Mouse (Mus musculus): ENCODE results near the gene Cmbl.

- TF ChIP-seq CTCF (IDR thresholded peaks at IDR 0.05; ENCODE audit: low read depth, low read length) (no peak), POLR2A (IDR thresholded peaks at IDR 0.05; ENCODE audit: borderline replicate concordance, low read depth, low read length) (no peak)
These were observed 63.0 kb downstream of the Cmbl start for GRCm38 (mm10) chr15:31628180-31628579.

Data from bone marrow macrophage, adult 2 months (primary cell).